Mouse (Mus musculus): Measurements from ENCODE around the gene Aga. TPM values are rescaled to one million over a fixed set of nuclear protein-coding genes. Genes with fewer than 3 reads are reported as not detected.

The Aga gene
- 53.5 TPM for polyA plus RNA-seq (2014; fragmentation: Illumina TruSeq; extraction: RNeasy Lipid Tissue Mini Kit (QIAGEN cat#74804))

GRCm38 (mm10) chr8:53511551-53512127 lies at the start of gene Aga:
Aga (plus strand) TSS chr8:53511727.

Other genes starting within 250 kb of the Aga start
- 25.9 TPM for gene Neil3, start 127.3 kb downstream of the Aga start, polyA plus RNA-seq (2014; fragmentation: Illumina TruSeq; extraction: RNeasy Lipid Tissue Mini Kit (QIAGEN cat#74804))